Mouse (Mus musculus): Measurements from ENCODE around the gene E2f2.

Gene E2f2

DNA sequence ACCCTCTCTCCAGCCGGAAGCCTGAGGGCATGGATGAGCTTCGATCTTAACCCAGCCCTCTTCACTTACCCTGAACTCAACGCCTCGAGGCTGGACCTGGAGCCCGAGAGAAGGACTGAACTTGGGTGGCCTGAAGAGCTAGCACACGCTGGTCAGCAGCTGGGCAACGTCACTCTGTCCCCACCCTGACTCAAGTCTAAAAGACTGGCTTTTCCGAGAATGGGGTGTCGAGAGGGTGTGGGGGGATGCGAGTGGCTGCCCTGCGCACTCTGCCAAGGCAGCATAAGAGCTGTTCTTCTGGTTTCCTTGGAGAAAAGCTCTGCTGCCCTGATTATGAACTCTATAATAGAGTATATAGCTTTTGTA, 27.3 kb upstream of the E2f2 start:
- in situ Hi-C loops (cut with MseI, MboI): no loop called here

GRCm38 (mm10) chr4:136145362-136145885, 26.8 kb upstream of the E2f2 start:
- in situ Hi-C loops (cut with MseI, MboI): no loop called here

- in situ Hi-C loops (cut with MseI, MboI): no loop called here
Measured at GRCm38 (mm10) chr4:136145991-136146711, 26.0 kb upstream of the E2f2 start.

DNA sequence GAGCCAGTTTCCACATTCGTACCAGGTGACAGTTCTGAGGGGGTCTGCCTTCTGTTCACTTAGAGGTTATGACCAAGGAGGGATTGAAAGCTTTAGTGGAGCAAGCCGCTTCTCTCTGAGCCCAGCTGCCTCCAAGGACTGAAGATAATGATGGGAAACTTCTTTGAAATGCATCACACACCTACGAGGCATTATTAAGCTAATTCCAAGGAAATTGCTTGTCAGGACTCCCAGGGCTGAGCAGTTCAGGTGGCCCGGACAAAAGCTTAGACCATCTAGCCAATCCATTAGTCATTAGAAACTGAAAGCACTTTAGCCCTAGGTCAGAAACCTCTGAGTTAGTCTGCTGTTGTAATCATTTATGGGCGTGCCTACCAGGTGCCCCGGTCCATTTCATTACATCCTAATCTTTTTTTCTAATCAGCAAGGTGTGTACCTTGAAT, 25.5 kb upstream of the E2f2 start:
- in situ Hi-C loops (cut with MseI, MboI): no loop called here

DNA sequence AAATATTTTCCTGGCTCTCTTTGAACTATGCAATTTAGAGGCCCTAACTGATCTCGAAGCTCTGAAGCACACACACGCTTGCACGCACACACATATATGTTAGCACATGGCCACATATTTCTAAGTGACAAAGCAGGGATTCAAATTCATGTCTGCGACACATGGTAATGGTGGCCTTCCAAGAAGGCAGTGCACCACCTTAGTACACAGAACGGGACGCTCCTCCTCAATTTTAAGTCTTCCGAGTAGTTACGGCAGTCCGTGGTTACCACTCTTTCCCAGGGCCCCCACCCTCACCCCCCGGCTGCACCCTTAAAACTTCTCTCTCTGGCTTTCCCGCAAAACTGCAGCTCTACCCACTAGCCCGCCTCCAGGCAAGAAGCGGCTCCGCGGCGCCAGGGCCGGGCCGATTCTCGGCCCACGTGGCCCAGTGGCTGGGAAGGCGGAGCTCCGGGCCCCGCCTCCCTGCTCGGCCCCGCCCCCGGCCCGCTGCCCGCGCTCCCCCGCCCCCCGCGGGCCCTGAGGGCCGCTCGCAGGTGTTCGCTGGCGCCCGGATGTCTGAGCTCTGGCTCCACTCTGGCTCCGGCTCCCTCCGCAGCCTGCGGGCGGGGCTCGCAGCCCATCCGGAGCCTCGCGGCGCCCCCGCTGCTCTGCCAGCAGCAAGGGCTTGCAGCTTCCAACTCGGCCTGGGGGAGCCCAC, 24.6 kb upstream of the E2f2 start:
- in situ Hi-C loops (cut with MseI, MboI): no loop called here

DNA sequence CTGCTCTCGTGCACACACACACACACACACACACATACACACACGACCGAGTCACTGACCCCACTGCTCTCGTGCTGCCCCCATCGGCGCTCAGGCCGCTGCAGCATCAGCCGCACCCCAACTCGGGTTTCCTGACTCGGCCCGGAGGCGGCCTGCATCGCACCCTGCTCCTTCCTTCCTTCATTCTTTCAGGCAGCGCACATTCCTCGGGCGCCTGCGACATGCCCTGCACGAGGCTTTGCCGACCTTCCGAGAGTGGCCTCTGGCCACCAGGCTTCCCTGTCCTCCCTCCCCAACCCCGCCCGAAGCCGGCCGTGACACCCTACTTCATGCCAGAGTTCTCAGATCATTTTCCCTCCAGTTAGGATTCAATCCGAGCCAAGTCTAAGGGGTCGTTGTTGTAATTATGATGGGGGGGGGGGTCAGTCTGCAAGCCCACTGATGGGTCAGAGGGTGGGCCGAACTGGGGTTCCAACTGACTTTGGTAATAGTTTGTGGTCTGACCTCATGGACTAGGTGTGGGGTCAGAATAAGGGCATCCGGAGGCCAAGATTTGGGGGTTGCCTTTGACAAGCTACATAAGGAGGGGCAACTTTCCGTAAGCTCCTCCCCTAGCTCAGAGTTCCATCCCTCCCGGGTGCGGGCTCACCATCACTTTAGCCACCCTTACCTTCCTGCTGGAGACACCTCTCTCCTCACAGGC, 23.7 kb upstream of the E2f2 start:
- in situ Hi-C loops (cut with MseI, MboI): no loop called here

DNA sequence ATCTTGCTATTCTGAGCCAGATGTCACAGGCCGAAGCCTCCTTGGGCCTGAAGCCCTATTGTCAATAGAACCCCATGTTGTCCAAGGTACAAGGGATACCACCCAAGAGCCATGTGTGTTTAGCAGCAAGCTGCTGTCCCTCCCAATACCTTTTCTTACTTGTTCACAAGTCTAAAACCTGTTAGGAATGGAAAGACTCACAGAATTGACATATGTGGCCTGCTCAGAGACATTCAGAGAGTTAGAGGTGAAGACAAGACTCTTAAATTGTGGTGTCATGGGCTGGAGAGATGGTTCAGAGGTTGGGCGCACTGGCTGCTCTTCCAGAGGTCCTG, 23.2 kb upstream of the E2f2 start:
- in situ Hi-C loops (cut with MseI, MboI): no loop called here

GRCm38 (mm10) chr4:136149734-136150133, 22.5 kb upstream of the E2f2 start:
- in situ Hi-C loops (cut with MseI, MboI): loop anchor here in 1 of 2 experiments (5.0 kb wide), 1 partner anchor 87 kb away; no protein-coding TSS in a partner anchor

GRCm38 (mm10) chr4:136150596-136150995, 21.6 kb upstream of the E2f2 start:
- in situ Hi-C loops (cut with MseI, MboI): loop anchor here in 1 of 2 experiments (5.0 kb wide), 1 partner anchor 88 kb away; no protein-coding TSS in a partner anchor

- in situ Hi-C loops (cut with MseI, MboI): loop anchor here in 1 of 2 experiments (5.0 kb wide), 1 partner anchor 91 kb away; no protein-coding TSS in a partner anchor
Measured at GRCm38 (mm10) chr4:136152821-136153220, 19.4 kb upstream of the E2f2 start.

DNA sequence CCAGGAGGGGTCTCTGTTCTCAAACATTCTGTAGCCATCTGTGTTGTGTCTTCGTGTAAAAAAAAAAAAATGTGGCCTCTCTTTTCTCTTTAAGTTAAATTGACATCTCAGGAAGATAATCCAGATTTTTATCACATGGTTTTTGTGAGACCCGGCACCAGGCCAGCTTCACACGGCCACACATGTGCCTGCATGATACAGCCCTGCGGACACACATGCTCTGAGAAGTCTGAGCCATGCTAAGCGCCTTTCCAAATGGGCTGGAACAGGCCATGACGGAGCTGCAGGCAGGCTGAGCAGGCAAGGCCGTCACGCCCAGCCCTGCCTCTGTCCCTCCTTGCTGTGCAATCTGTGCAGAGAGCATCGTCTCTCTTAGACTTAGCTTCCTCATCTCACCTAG, 17.7 kb upstream of the E2f2 start:
- in situ Hi-C loops (cut with MseI, MboI): loop anchor here in 1 of 2 experiments (5.0 kb wide), 1 partner anchor 92 kb away; no protein-coding TSS in a partner anchor

- in situ Hi-C loops (cut with MseI, MboI): loop anchor here in 1 of 2 experiments (5.0 kb wide), 1 partner anchor 91 kb away; no protein-coding TSS in a partner anchor
Measured at GRCm38 (mm10) chr4:136158498-136158897, 13.7 kb upstream of the E2f2 start.

GRCm38 (mm10) chr4:136159802-136160397, 12.3 kb upstream of the E2f2 start:
- in situ Hi-C loops (cut with MseI, MboI): loop anchor here in 1 of 2 experiments (5.0 kb wide), 2 partner anchors 37 to 93 kb away; no protein-coding TSS in a partner anchor

- in situ Hi-C loops (cut with MseI, MboI): loop anchor here in 1 of 2 experiments (5.0 kb wide), 1 partner anchor 34 kb away; no protein-coding TSS in a partner anchor
Measured at GRCm38 (mm10) chr4:136163448-136163847, 8.7 kb upstream of the E2f2 start.

- in situ Hi-C loops (cut with MseI, MboI): loop anchor here in 1 of 2 experiments (5.0 kb wide), 1 partner anchor 32 kb away; no protein-coding TSS in a partner anchor
Measured at GRCm38 (mm10) chr4:136164981-136165380, 7.2 kb upstream of the E2f2 start.

- in situ Hi-C loops (cut with MseI, MboI): no loop called here
Measured at GRCm38 (mm10) chr4:136167701-136168100, 4.5 kb upstream of the E2f2 start.

- in situ Hi-C loops (cut with MseI, MboI): no loop called here
Measured at GRCm38 (mm10) chr4:136170401-136170800, 1.8 kb upstream of the E2f2 start.

- in situ Hi-C loops (cut with MseI, MboI): no loop called here
Measured at GRCm38 (mm10) chr4:136171455-136171854, 739 bp upstream of the E2f2 start.

GRCm38 (mm10) chr4:136172542-136173209, 482 bp downstream of the E2f2 start:
- in situ Hi-C loops (cut with MseI, MboI): no loop called here

- in situ Hi-C loops (cut with MseI, MboI): no loop called here
Measured at GRCm38 (mm10) chr4:136173210-136173715, 1.1 kb downstream of the E2f2 start.

Measured in mouse trophoblast stem cell (cell line).